Mouse (Mus musculus): ENCODE measurements around the gene Olfr67. TPM values are rescaled to one million over a fixed set of nuclear protein-coding genes. Genes with fewer than 3 reads are reported as not detected.
"Not testable (repeated sequence)": the region's sequence is repeated elsewhere in the genome, so short reads cannot be mapped to it uniquely, and the experiment has no call there.

The Olfr67 gene
- polyA plus RNA-seq, 1 experiment from 2014 or later, result not detected

GRCm38 (mm10) chr7:103813152-103813551 is 21.5 kb upstream of the Olfr67 start:
- WGBS, result no CpG with 5 or more reads among the region's 3 CpGs
- ATAC-seq (ENCODE audit: insufficient read depth, low FRiP score); H3K27ac ChIP-seq (ENCODE audit: low read length); H3K4me2 ChIP-seq (ENCODE audit: low read depth, low read length); H3K27me3 ChIP-seq (ENCODE audit: control insufficient read depth, insufficient read depth, low read length); H3K4me3 ChIP-seq (replicated peaks; ENCODE audit: low read length); H3K9ac ChIP-seq (ENCODE audit: low read length); H3K9me3 ChIP-seq (replicated peaks; ENCODE audit: control insufficient read depth, low read length); H3K36me3 ChIP-seq (ENCODE audit: control insufficient read depth, insufficient read depth, low read length); H3K4me1 ChIP-seq (ENCODE audit: control insufficient read depth, insufficient read depth, low read length): not testable (repeated sequence)

- no peak overlapping the region for H3K4me2 ChIP-seq (ENCODE audit: low read depth, low read length)
- H3K9ac ChIP-seq (ENCODE audit: low read length), result no peak overlapping the region
- H3K27ac ChIP-seq (ENCODE audit: low read length), result no peak overlapping the region
- 59% methylated on average over 1 of the region's 1 CpGs for WGBS
- no peak for ATAC-seq (ENCODE audit: insufficient read depth, low FRiP score)
- no peaks in the 10 kb centered on the region for H3K36me3 ChIP-seq (ENCODE audit: control insufficient read depth, insufficient read depth, low read length)
- H3K27me3 ChIP-seq (ENCODE audit: control insufficient read depth, insufficient read depth, low read length), result no peaks in the 10 kb centered on the region
- no peaks in the 10 kb centered on the region for H3K4me1 ChIP-seq (ENCODE audit: control insufficient read depth, insufficient read depth, low read length)
- no peaks in the 10 kb centered on the region for H3K9me3 ChIP-seq (replicated peaks; ENCODE audit: control insufficient read depth, low read length)
- no peak overlapping the region for H3K4me3 ChIP-seq (replicated peaks; ENCODE audit: low read length)
Measured at GRCm38 (mm10) chr7:103812174-103812573, 20.6 kb upstream of the Olfr67 start.

GRCm38 (mm10) chr7:103811223-103811845 is 19.7 kb upstream of the Olfr67 start:
- WGBS, result 94% methylated on average over 1 of the region's 1 CpGs
- H3K27me3 ChIP-seq (ENCODE audit: control insufficient read depth, insufficient read depth, low read length), result no peaks in the 10 kb centered on the region
- no peak overlapping the region for H3K4me2 ChIP-seq (ENCODE audit: low read depth, low read length)
- H3K27ac ChIP-seq (ENCODE audit: low read length), result no peak overlapping the region
- no peaks in the 10 kb centered on the region for H3K36me3 ChIP-seq (ENCODE audit: control insufficient read depth, insufficient read depth, low read length)
- no peak overlapping the region for H3K9ac ChIP-seq (ENCODE audit: low read length)
- ATAC-seq (ENCODE audit: insufficient read depth, low FRiP score), result no peak
- no peak overlapping the region for H3K4me3 ChIP-seq (replicated peaks; ENCODE audit: low read length)
- H3K9me3 ChIP-seq (replicated peaks; ENCODE audit: control insufficient read depth, low read length), result no peaks in the 10 kb centered on the region
- no peaks in the 10 kb centered on the region for H3K4me1 ChIP-seq (ENCODE audit: control insufficient read depth, insufficient read depth, low read length)

GRCm38 (mm10) chr7:103810746-103811145 is 19.1 kb upstream of the Olfr67 start:
- WGBS, result 71% methylated on average over 3 of the region's 3 CpGs
- no peaks in the 10 kb centered on the region for H3K36me3 ChIP-seq (ENCODE audit: control insufficient read depth, insufficient read depth, low read length)
- no peak overlapping the region for H3K4me2 ChIP-seq (ENCODE audit: low read depth, low read length)
- no peaks in the 10 kb centered on the region for H3K27me3 ChIP-seq (ENCODE audit: control insufficient read depth, insufficient read depth, low read length)
- no peak overlapping the region for H3K4me3 ChIP-seq (replicated peaks; ENCODE audit: low read length)
- no peak for ATAC-seq (ENCODE audit: insufficient read depth, low FRiP score)
- H3K9me3 ChIP-seq (replicated peaks; ENCODE audit: control insufficient read depth, low read length), result no peaks in the 10 kb centered on the region
- no peak overlapping the region for H3K27ac ChIP-seq (ENCODE audit: low read length)
- no peak overlapping the region for H3K9ac ChIP-seq (ENCODE audit: low read length)
- no peaks in the 10 kb centered on the region for H3K4me1 ChIP-seq (ENCODE audit: control insufficient read depth, insufficient read depth, low read length)

GRCm38 (mm10) chr7:103810296-103810695 is 18.7 kb upstream of the Olfr67 start:
- WGBS, result 85% methylated on average over 1 of the region's 1 CpGs
- H3K4me2 ChIP-seq (ENCODE audit: low read depth, low read length), result no peak overlapping the region
- no peak overlapping the region for H3K9ac ChIP-seq (ENCODE audit: low read length)
- ATAC-seq (ENCODE audit: insufficient read depth, low FRiP score), result no peak
- no peak overlapping the region for H3K27ac ChIP-seq (ENCODE audit: low read length)
- no peaks in the 10 kb centered on the region for H3K9me3 ChIP-seq (replicated peaks; ENCODE audit: control insufficient read depth, low read length)
- H3K27me3 ChIP-seq (ENCODE audit: control insufficient read depth, insufficient read depth, low read length), result no peaks in the 10 kb centered on the region
- H3K4me3 ChIP-seq (replicated peaks; ENCODE audit: low read length), result no peak overlapping the region
- H3K4me1 ChIP-seq (ENCODE audit: control insufficient read depth, insufficient read depth, low read length), result no peaks in the 10 kb centered on the region
- H3K36me3 ChIP-seq (ENCODE audit: control insufficient read depth, insufficient read depth, low read length), result no peaks in the 10 kb centered on the region

GRCm38 (mm10) chr7:103809801-103810155 is 18.2 kb upstream of the Olfr67 start:
- H3K4me3 ChIP-seq (replicated peaks; ENCODE audit: low read length), result no peak overlapping the region
- no peaks in the 10 kb centered on the region for H3K36me3 ChIP-seq (ENCODE audit: control insufficient read depth, insufficient read depth, low read length)
- WGBS, result 59% methylated on average over 1 of the region's 1 CpGs
- no peak overlapping the region for H3K9ac ChIP-seq (ENCODE audit: low read length)
- ATAC-seq (ENCODE audit: insufficient read depth, low FRiP score), result no peak
- H3K27me3 ChIP-seq (ENCODE audit: control insufficient read depth, insufficient read depth, low read length), result no peaks in the 10 kb centered on the region
- H3K9me3 ChIP-seq (replicated peaks; ENCODE audit: control insufficient read depth, low read length), result no peaks in the 10 kb centered on the region
- no peak overlapping the region for H3K4me2 ChIP-seq (ENCODE audit: low read depth, low read length)
- H3K27ac ChIP-seq (ENCODE audit: low read length), result no peak overlapping the region
- H3K4me1 ChIP-seq (ENCODE audit: control insufficient read depth, insufficient read depth, low read length), result no peaks in the 10 kb centered on the region

GRCm38 (mm10) chr7:103808971-103809800 is 17.6 kb upstream of the Olfr67 start:
- no peaks in the 10 kb centered on the region for H3K4me1 ChIP-seq (ENCODE audit: control insufficient read depth, insufficient read depth, low read length)
- no peaks in the 10 kb centered on the region for H3K27me3 ChIP-seq (ENCODE audit: control insufficient read depth, insufficient read depth, low read length)
- no peak overlapping the region for H3K4me2 ChIP-seq (ENCODE audit: low read depth, low read length)
- no peak overlapping the region for H3K27ac ChIP-seq (ENCODE audit: low read length)
- no peak overlapping the region for H3K4me3 ChIP-seq (replicated peaks; ENCODE audit: low read length)
- H3K36me3 ChIP-seq (ENCODE audit: control insufficient read depth, insufficient read depth, low read length), result no peaks in the 10 kb centered on the region
- 45% methylated on average over 5 of the region's 5 CpGs for WGBS
- no peaks in the 10 kb centered on the region for H3K9me3 ChIP-seq (replicated peaks; ENCODE audit: control insufficient read depth, low read length)
- H3K9ac ChIP-seq (ENCODE audit: low read length), result no peak overlapping the region
- no peak for ATAC-seq (ENCODE audit: insufficient read depth, low FRiP score)

- H3K9ac ChIP-seq (ENCODE audit: low read length); H3K4me1 ChIP-seq (ENCODE audit: control insufficient read depth, insufficient read depth, low read length); H3K36me3 ChIP-seq (ENCODE audit: control insufficient read depth, insufficient read depth, low read length); H3K9me3 ChIP-seq (replicated peaks; ENCODE audit: control insufficient read depth, low read length); ATAC-seq (ENCODE audit: insufficient read depth, low FRiP score); H3K4me3 ChIP-seq (replicated peaks; ENCODE audit: low read length); H3K27ac ChIP-seq (ENCODE audit: low read length); H3K27me3 ChIP-seq (ENCODE audit: control insufficient read depth, insufficient read depth, low read length); H3K4me2 ChIP-seq (ENCODE audit: low read depth, low read length): not testable (repeated sequence)
- 68% methylated on average over 2 of the region's 2 CpGs for WGBS
Measured at GRCm38 (mm10) chr7:103808120-103808519, 16.5 kb upstream of the Olfr67 start.

- no peak for ATAC-seq (ENCODE audit: insufficient read depth, low FRiP score)
- Histone ChIP-seq H3K27ac (ENCODE audit: low read length) (no peak overlapping the region), H3K4me3 (replicated peaks; ENCODE audit: low read length) (no peak overlapping the region), H3K4me2 (ENCODE audit: low read depth, low read length) (no peak overlapping the region), H3K4me1 (ENCODE audit: control insufficient read depth, insufficient read depth, low read length) (no peaks in the 10 kb centered on the region), H3K9ac (ENCODE audit: low read length) (no peak overlapping the region), H3K9me3 (replicated peaks; ENCODE audit: control insufficient read depth, low read length) (no peaks in the 10 kb centered on the region), H3K36me3 (ENCODE audit: control insufficient read depth, insufficient read depth, low read length) (no peaks in the 10 kb centered on the region), H3K27me3 (ENCODE audit: control insufficient read depth, insufficient read depth, low read length) (no peaks in the 10 kb centered on the region)
- 45% methylated on average over 1 of the region's 1 CpGs for WGBS
Measured at GRCm38 (mm10) chr7:103806856-103807255, 15.2 kb upstream of the Olfr67 start.
